ENCODE assay signal across 31 mouse cellular contexts in genomic region chr1:175529858-175530257, GRCm38 (mm10). TPM values are rescaled to one million over a fixed set of nuclear protein-coding genes. Genes with fewer than 3 reads are reported as not detected.
DNase-seq lines count a peak whose midpoint lies in the region; ATAC-seq lines count a peak whose summit lies in the region.
"Had no signal": no experiment of that assay in that cellular context is flagged by ENCODE, and none has a peak within 500 bp of the region (broad histone marks: within the 10 kb centered on the region; RNA-seq: fewer than 3 reads in every experiment).

No protein-coding gene starts in this region.

- H3K4me3 ChIP-seq in kidney, embryonic 14.5 days (ENCODE audit: low read length): no peak overlapping the region
- H3K4me3 ChIP-seq in liver, embryonic 11.5 days (ENCODE audit: low read depth, low read length): no peak overlapping the region
- H3K4me3 ChIP-seq in heart, embryonic 11.5 days (ENCODE audit: low read depth, low read length): no peak overlapping the region
- H3K4me3 ChIP-seq: embryonic facial prominence, embryonic 10.5 days; embryonic facial prominence, embryonic 15.5 days; forebrain, embryonic 12.5 days; heart, adult 2 months; heart, embryonic 13.5 days; limb, embryonic 10.5 days; limb, embryonic 15.5 days; midbrain, embryonic 10.5 days; midbrain, embryonic 15.5 days; neural tube, embryonic 15.5 days had no signal

- H3K4me2 ChIP-seq in kidney, embryonic 14.5 days (replicated peaks; ENCODE audit: low read depth, low read length): no peak overlapping the region
- no peak overlapping the region for H3K4me2 ChIP-seq in liver, embryonic 11.5 days
- no peak overlapping the region for H3K4me2 ChIP-seq in heart, embryonic 11.5 days
- H3K4me2 ChIP-seq: embryonic facial prominence, embryonic 15.5 days; forebrain, embryonic 12.5 days; heart, embryonic 13.5 days; hindbrain, embryonic 14.5 days; limb, embryonic 15.5 days; midbrain, embryonic 15.5 days; neural tube, embryonic 15.5 days had no signal

- H3K27me3 ChIP-seq in kidney, embryonic 14.5 days (ENCODE audit: control insufficient read depth, insufficient read depth, low read length): no peaks in the 10 kb centered on the region
- no peaks in the 10 kb centered on the region for H3K27me3 ChIP-seq in liver, embryonic 11.5 days (replicated peaks; ENCODE audit: control insufficient read depth, insufficient read depth, low read length)
- H3K27me3 ChIP-seq in heart, embryonic 11.5 days (ENCODE audit: control insufficient read depth, insufficient read depth, low read length): no peaks in the 10 kb centered on the region
- H3K27me3 ChIP-seq: embryonic facial prominence, embryonic 15.5 days; forebrain, embryonic 12.5 days; heart, embryonic 13.5 days; limb, embryonic 15.5 days; midbrain, embryonic 15.5 days; neural tube, embryonic 15.5 days had no signal

- no peak overlapping the region for H3K27ac ChIP-seq in kidney, embryonic 14.5 days (ENCODE audit: low read depth, low read length)
- no peak overlapping the region for H3K27ac ChIP-seq in liver, embryonic 11.5 days (ENCODE audit: low read depth, low read length)
- H3K27ac ChIP-seq in heart, embryonic 11.5 days (ENCODE audit: low read depth, low read length): no peak overlapping the region
- H3K27ac ChIP-seq: embryonic facial prominence, embryonic 10.5 days; embryonic facial prominence, embryonic 15.5 days; forebrain, embryonic 12.5 days; heart, adult 2 months; heart, embryonic 13.5 days; hindbrain, embryonic 14.5 days; limb, embryonic 10.5 days; limb, embryonic 15.5 days; midbrain, embryonic 10.5 days; midbrain, embryonic 15.5 days; neural tube, embryonic 15.5 days had no signal

- 26% methylated on average over 1 of the region's 1 CpGs for WGBS in kidney, embryonic 14.5 days
- WGBS in liver, embryonic 11.5 days: 32% methylated on average over 1 of the region's 1 CpGs
- 77% methylated on average over 1 of the region's 1 CpGs for WGBS in heart, embryonic 11.5 days (ENCODE audit: insufficient replicate concordance)

- no peaks in the 10 kb centered on the region for H3K9me3 ChIP-seq in kidney, embryonic 14.5 days (ENCODE audit: control insufficient read depth, low read length)
- H3K9me3 ChIP-seq in liver, embryonic 11.5 days (ENCODE audit: control insufficient read depth, low read length): no peaks in the 10 kb centered on the region
- no peaks in the 10 kb centered on the region for H3K9me3 ChIP-seq in heart, embryonic 11.5 days (replicated peaks; ENCODE audit: control insufficient read depth, low read length)
- H3K9me3 ChIP-seq: embryonic facial prominence, embryonic 10.5 days; embryonic facial prominence, embryonic 15.5 days; forebrain, embryonic 12.5 days; heart, embryonic 13.5 days; limb, embryonic 10.5 days; limb, embryonic 15.5 days; midbrain, embryonic 10.5 days; midbrain, embryonic 15.5 days; neural tube, embryonic 15.5 days had no signal

- no peak overlapping the region for H3K9ac ChIP-seq in kidney, embryonic 14.5 days (ENCODE audit: low read depth, low read length)
- H3K9ac ChIP-seq in liver, embryonic 11.5 days (ENCODE audit: low read depth, low read length): no peak overlapping the region
- H3K9ac ChIP-seq in heart, embryonic 11.5 days (ENCODE audit: low read depth, low read length): no peak overlapping the region
- H3K9ac ChIP-seq: embryonic facial prominence, embryonic 15.5 days; forebrain, embryonic 12.5 days; forebrain, postnatal 0 days; heart, embryonic 13.5 days; hindbrain, embryonic 14.5 days; limb, embryonic 15.5 days; midbrain, embryonic 15.5 days; neural tube, embryonic 15.5 days had no signal

- DNase-seq in kidney, postnatal 36 days: no peak
- DNase-seq in ovary, postnatal 36 days (ENCODE audit: low spot score): peak; percentile 18
- no peak for DNase-seq in ovary, postnatal 14 days (ENCODE audit: low spot score)
- DNase-seq in liver, embryonic 11.5 days (ENCODE audit: low spot score): no peak
- peak; percentile 6 for DNase-seq in yolk sac, embryonic 10.5 days (ENCODE audit: low spot score)
- DNase-seq in adipocyte (ENCODE audit: low spot score): no peak
- DNase-seq: cerebellum, adult 11-12 months; cerebellum, adult 9-11 months; forebrain, postnatal 0 days; heart, adult 2 months; heart, postnatal 10 days; kidney, postnatal 10 days; layer of hippocampus, adult 9-11 months; lung, adult 2 months; lung, postnatal 10 days; thymus, adult 2 months; thymus, postnatal 4 days had no signal

- no peaks in the 10 kb centered on the region for H3K36me3 ChIP-seq in kidney, embryonic 14.5 days (ENCODE audit: control insufficient read depth, insufficient read depth, low read length)
- H3K36me3 ChIP-seq in liver, embryonic 11.5 days (ENCODE audit: control insufficient read depth, insufficient read depth, low read length): no peaks in the 10 kb centered on the region
- H3K36me3 ChIP-seq in heart, embryonic 11.5 days (ENCODE audit: control insufficient read depth, insufficient read depth, low read length): no peaks in the 10 kb centered on the region
- H3K36me3 ChIP-seq: embryonic facial prominence, embryonic 10.5 days; embryonic facial prominence, embryonic 15.5 days; forebrain, embryonic 12.5 days; heart, embryonic 13.5 days; limb, embryonic 10.5 days; limb, embryonic 15.5 days; midbrain, embryonic 10.5 days; midbrain, embryonic 15.5 days; neural tube, embryonic 15.5 days had no signal

- H3K4me1 ChIP-seq in kidney, embryonic 14.5 days (ENCODE audit: control insufficient read depth, insufficient read depth, low read length): no peaks in the 10 kb centered on the region
- no peaks in the 10 kb centered on the region for H3K4me1 ChIP-seq in liver, embryonic 11.5 days (replicated peaks; ENCODE audit: control insufficient read depth, insufficient read depth, low read length)
- no peaks in the 10 kb centered on the region for H3K4me1 ChIP-seq in heart, embryonic 11.5 days (ENCODE audit: control insufficient read depth, insufficient read depth, low read length)
- H3K4me1 ChIP-seq: embryonic facial prominence, embryonic 15.5 days; forebrain, embryonic 12.5 days; heart, embryonic 13.5 days; limb, embryonic 10.5 days; limb, embryonic 15.5 days; midbrain, embryonic 10.5 days; midbrain, embryonic 15.5 days; neural tube, embryonic 15.5 days had no signal

- peak; percentile 79 for ATAC-seq in kidney, embryonic 14.5 days (ENCODE audit: low FRiP score, low TSS enrichment)
- ATAC-seq in liver, embryonic 11.5 days (replicated peaks; ENCODE audit: low FRiP score): 0 out of 2 replicates have a peak, but pooled peaks have one; percentile 22
- ATAC-seq in heart, embryonic 11.5 days (replicated peaks; ENCODE audit: insufficient number of reproducible peaks, low FRiP score, low TSS enrichment): no peak
- ATAC-seq: CD4-positive, CD25-positive, alpha-beta regulatory T cell, adult 4 months; forebrain, postnatal 0 days; intestine, postnatal 0 days; midbrain, embryonic 15.5 days had no signal

RNA-seq across cellular contexts. Expression of gene Rgs7, which starts 37.6 kb away (rescaled TPM):
- 0.34 and 0.60 TPM in 2 replicates for polyA plus RNA-seq in kidney, embryonic 14.5 days (2014; fragmentation: Nextera tagmentation; extraction: Ambion mirVana)
- 0.19 and 0.27 TPM in 2 replicates for polyA plus RNA-seq in liver, embryonic 11.5 days (2014; fragmentation: Nextera tagmentation; extraction: Ambion mirVana)
- polyA plus RNA-seq in heart, embryonic 11.5 days (2014; fragmentation: Nextera tagmentation; extraction: Ambion mirVana): 0.57 and 0.65 TPM in 2 replicates
- polyA plus RNA-seq: CD4-positive, CD25-positive, alpha-beta regulatory T cell, adult 4 months; limb, embryonic 10.5 days had no signal

Comparison
In these comparisons a context has a peak if more than half of its experiments do, and no peak if none do; other contexts are left out.
1. DNase-seq: peak in ovary, postnatal 36 days (single experiment) and yolk sac, embryonic 10.5 days (single experiment); none in kidney, postnatal 36 days (0 of 2), ovary, postnatal 14 days (single experiment), liver, embryonic 11.5 days (single experiment) and adipocyte (single experiment).